Mouse (Mus musculus): Measurements from ENCODE around the gene Asic5.
A peak's percentile ranks its signal among the peaks of the same experiment; 100 is the strongest.

Gene Asic5

GRCm38 (mm10) chr3:82007002-82007401 is 24.9 kb downstream of the Asic5 start:
- no peak for DNase-seq (ENCODE audit: low spot score in 2 of 2)

DNA sequence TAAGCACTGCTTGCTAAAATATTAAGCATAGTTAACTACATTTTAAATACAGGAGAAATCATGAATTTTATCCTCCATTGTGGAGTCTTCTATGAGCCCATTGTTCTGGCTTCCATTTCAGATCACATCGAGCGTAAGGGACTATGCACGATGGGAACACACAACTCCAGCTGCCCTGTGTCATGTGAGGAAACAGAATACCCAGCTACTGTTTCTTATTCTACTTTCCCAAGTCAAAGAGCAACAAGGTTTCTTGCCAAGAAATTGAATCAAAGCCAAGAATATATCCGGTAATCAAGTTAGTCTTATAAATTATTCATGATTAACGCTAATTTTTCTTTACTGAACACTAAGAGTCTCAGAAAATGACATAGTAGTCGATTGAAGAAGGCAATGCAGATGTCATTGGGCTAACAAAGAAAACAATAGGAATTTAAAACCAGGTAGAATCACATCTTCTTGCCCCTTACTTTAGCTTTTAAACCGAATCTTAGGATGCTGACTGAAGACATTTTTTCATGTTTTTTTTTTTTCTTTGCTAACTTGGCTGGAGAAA is 32.1 kb downstream of the Asic5 start:
- no peak for DNase-seq (ENCODE audit: low spot score in 2 of 2)

DNA sequence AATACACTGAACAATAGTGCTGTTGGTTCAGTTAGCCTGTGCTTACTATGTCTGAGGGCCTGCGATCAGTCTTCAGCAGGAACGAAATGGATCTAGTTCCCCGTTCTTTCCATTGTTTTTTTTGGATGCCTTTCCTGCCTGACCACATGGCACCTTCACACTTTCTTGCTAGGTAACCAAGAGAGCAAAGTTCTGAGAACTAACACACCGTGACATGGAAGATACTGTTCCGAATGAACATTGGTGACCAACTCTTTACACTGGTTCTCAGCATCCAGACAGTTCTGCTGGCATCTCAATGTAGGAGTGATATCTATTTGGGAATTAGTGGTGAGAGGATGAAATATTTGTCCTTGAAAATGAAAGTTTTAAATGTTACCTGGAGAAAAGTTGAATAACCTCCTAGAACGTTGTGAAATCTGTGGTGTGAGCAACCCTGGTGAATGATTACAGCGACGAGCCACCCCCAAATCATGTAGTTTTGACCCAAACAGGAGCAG is 40.4 kb downstream of the Asic5 start:
- no peak for DNase-seq (ENCODE audit: low spot score in 2 of 2)

DNA sequence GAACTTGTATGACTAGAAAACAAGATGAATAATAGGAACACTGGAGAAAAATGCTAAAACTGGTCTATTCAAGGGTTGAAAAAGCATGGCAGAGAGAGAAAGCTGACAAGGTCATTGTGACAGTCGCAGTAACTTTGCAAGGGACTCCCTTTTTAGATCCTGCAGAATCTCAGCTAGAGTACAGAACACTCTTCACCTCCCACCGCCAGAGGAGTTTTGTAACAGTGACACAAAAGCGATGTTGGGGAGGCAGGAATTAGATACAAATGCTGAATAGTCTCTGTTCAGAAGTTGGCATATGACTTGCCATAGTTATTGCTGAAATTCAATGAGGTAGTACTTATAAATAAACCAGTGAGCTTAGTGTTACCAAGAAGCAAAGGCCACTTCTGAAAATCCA is 41.0 kb downstream of the Asic5 start:
- DNase-seq (ENCODE audit: low spot score in 2 of 2): no peak

GRCm38 (mm10) chr3:82027286-82027685 is 45.2 kb downstream of the Asic5 start:
- no peak for DNase-seq (ENCODE audit: low spot score in 2 of 2)

GRCm38 (mm10) chr3:82029229-82029628 is 47.1 kb downstream of the Asic5 start:
- peak; percentile 25 to 28 for DNase-seq (ENCODE audit: low spot score in 2 of 2)

GRCm38 (mm10) chr3:82030008-82030748 is 48.1 kb downstream of the Asic5 start:
- no peak for DNase-seq (ENCODE audit: low spot score in 2 of 2)

GRCm38 (mm10) chr3:82036262-82037044 is 54.4 kb downstream of the Asic5 start:
- no peak for DNase-seq (ENCODE audit: low spot score in 2 of 2)

DNA sequence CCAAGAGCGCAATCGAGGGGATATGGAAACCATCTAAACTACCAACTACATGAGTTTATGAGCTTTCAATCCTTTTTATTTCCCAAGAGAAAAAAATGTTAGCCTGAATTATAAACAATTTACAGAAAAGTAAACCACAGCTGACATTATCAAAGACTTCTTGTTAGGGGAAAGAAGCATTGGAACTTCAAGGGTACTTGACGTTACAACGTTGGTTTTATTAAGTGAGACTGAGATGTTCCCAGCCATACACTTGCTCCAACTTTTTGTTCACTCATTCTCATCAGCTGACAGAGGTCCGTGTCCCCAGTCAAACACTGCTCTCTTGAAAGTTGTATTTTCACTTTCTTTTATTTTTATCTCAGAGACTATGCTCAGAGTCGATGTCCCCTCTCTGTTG is 61.6 kb downstream of the Asic5 start:
- DNase-seq (ENCODE audit: low spot score in 2 of 2): no peak

GRCm38 (mm10) chr3:82044902-82045301 is 62.8 kb downstream of the Asic5 start:
- DNase-seq (ENCODE audit: low spot score in 2 of 2): no peak

- DNase-seq (ENCODE audit: low spot score in 2 of 2): no peak
These were observed 64.0 kb downstream of the Asic5 start for GRCm38 (mm10) chr3:82046087-82046486.

DNA sequence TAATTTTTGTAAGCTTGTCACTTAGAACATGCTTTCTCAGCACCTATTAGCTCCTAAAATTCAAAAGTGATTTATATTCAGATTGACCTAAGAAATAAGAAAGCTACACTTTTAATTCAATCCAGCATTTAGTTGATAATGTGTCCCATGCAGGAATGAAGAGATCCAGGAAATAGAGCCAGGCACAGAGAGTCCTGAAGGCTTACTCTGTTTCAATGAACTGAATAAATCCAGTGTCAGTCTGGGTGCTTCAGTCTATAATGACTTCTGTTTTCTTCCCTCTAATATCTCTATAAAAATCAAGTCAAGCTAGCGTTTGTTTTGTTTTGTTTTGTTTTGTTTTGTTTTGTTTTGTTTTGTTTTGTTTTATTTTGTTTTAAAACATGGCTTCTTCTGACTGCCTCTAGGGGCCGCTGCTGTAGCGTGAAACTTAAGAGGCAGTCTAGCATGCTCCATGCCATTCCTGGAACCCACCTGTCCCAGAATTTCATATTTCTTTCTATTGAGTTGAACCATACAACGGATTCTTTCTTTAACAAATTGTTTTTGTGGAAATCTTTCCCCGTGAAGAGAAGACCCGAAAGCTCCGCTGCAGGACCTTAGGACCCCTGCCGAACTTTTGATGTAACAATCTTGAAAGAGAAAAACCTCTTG is 65.1 kb downstream of the Asic5 start:
- DNase-seq (ENCODE audit: low spot score in 2 of 2): no peak

DNA sequence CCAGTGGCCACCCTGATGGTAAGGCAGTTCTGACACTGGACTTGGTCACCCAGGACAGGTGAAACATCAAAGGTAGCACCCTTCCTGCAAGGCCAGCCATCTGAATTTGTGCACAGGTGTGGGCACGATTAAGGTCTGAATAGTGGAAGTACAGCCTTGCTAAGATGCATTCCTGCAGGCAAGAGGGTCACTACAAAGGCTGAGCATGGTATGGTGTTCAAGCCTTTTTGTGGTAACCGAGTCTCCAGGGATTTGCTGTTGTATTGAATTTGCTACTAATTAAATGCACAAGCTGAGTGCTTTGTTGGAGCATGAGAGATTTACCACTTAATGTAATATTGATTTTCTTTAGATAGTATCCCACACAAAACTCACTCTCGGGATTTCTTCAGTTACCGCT is 66.0 kb downstream of the Asic5 start:
- no peak for DNase-seq (ENCODE audit: low spot score in 2 of 2)

DNA sequence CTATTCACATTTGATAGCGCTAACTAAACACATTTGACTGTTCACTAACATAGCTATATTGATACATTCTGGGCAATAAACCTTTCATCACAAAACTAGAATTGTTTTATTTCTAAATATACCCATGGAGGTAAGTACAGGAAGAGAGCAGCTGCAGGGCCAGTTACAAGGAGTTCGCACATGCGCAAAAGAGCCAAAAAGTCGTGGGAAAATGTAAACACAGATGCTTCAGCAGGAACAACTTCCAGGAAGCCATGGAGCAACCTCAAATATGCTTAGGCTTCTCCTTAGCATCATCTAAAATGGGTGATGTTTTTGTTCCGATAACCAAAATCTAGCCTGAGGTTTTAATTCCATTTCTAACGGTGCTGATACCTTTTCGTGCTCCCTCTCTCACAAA is 66.6 kb downstream of the Asic5 start:
- DNase-seq (ENCODE audit: low spot score in 2 of 2): no peak

- DNase-seq (ENCODE audit: low spot score in 2 of 2): no peak
These were observed 69.4 kb downstream of the Asic5 start for GRCm38 (mm10) chr3:82051468-82051867.

DNA sequence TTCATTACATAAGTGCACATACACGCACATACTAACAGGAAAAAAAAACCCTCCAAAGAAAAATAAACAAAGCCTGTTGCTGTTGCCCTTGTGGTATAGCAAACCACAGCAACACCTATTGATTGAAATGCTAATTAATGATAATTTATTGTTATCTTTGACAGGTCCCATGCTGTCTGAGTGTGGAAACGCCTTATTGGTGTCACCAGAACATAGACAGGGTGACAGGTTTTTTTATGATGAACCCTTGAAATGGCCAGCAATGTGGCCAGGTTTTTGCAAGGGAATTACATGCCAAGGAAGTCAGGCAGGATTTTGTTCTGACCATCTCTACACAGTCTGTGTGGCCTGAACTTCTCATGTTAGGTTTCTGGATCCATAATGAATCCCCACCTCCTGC is 69.9 kb downstream of the Asic5 start:
- no peak for DNase-seq (ENCODE audit: low spot score in 2 of 2)

GRCm38 (mm10) chr3:82054283-82054974 is 72.3 kb downstream of the Asic5 start:
- DNase-seq (ENCODE audit: low spot score in 2 of 2): no peak

GRCm38 (mm10) chr3:82057201-82057600 is 75.1 kb downstream of the Asic5 start:
- no peak for DNase-seq (ENCODE audit: low spot score in 2 of 2)

DNA sequence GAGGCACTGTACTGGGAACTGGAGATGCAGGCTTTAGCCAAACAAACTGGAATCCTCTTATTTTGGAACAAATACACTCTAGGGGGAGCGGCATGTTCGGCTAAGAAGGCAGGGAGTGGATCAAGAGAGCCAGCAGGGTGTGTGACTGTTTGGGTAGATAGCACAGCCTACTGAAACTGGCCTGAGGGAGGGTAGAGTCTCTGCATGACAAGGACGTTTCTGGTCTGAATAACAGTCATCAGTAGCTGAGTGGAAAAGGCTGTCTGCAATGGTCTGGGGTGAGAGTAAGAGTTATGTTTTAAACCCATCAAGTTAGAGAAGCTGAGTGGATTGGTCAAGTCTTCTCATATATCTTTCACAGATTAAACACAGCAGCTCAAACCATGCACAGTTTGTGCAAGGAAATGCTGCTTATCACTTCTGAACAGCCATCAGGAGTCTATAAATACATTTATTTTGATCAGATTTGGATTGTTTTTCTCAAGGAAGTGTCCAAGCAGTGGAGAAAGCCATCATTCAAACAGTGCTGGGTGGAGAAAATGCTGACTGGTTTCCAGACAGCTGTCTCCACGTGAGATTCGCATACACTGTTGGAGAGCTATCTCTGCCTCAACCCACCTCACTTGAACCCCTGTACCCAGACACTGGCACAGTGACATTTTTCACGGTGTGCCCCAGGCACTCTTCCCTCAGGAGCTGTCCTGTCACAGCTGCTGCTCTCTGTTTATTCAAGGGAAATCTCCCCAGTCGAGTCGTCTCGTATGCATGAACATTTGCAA is 79.5 kb downstream of the Asic5 start:
- DNase-seq (ENCODE audit: low spot score in 2 of 2): no peak

DNA sequence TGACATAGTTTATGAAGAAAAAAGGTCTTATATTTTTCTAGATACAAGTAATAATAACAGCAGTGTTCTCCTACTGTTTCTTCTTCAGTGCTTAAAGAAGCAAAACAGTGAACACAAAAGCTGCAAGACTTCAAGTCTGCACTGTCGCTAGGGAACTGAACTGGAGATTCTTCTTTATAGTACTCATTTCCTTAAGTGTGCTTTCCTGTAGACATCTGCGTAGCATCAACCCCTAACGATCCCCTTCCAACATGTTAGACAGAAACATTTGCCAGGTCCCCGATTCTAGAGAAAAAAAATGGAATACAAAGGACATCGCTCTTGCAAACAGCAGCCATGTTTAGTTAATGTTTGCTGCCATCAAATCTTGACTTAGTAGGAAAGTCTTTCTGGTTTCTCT is 85.7 kb downstream of the Asic5 start:
- DNase-seq (ENCODE audit: low spot score in 2 of 2): no peak

All from spleen, postnatal 36 days (tissue).